Mouse (Mus musculus) kidney, adult 9 months (tissue): ENCODE results near the gene Sall2.
"Not testable (repeated sequence)": the region's sequence is repeated elsewhere in the genome, so short reads cannot be mapped to it uniquely, and the experiment has no call there.

Source experiments
- DNase-seq: peaks from one replicate; pipeline ENCODE4 v3.0.0; 2022

Gene Sall2

DNA sequence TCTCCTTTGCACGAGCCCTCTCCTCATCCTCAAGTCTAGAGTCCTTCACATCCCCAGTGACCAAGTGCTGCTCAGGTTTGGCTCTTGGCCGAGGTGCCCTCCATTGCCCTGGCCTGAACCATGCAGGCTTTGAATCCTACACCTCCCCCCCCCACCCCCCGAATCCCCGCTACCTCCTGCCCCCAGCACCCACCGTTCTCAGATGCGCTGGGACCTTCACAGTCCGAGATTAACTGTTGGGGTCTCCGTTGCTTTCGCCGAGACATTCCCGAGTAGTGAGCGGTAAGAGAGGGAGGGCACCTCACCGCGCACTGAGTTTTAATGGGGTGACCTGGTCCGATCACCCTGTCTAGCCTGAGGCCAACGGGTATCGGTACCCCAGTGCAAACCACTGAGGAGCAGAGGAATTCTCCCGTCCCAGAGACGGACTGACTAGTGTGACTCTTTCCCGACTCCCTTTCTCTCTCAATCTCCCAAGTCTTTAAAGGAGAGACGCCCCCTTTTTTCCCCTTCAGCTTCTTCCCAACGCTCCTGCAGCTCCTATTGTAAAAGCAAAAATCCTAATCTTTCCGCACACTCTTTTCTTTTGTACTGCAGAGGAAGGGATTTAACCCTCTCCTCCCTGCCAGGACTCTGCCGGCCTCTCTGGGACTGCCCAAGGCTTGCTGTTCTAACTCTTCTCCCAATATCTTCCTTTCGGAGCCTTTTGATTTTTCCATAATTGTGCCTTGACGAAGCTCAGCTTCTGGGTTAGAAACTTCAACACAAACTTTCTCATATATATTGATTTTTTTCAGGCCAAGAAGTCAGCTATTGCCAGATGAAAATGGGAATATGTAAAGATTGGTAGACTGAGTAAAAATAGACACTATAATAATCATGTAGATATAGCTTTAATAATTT, at the start of gene Sall2:
Sall2 (minus strand) TSS at position 853 of the 903 bp plus-strand sequence.
- DNase-seq = no peak

DNA sequence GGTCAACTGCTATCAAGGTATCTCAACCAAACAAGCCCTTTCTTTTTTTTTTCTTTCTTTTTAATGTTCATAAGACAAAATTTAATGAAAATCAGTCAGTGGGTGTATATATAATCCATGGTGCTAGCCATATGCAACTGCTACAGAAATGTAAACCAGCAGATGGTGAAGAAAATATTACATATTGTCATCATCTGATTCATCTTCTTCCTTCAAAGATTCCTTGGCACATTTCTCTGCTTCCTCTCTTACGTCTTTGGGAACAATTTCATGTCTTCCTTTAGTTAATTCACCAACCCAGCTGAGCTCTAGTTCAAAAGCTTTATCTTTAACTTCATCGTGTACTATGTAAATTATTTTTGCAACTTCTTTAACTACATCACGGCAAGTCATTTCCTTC, 40.2 kb upstream of the Sall2 start:
- DNase-seq = no peak

DNA sequence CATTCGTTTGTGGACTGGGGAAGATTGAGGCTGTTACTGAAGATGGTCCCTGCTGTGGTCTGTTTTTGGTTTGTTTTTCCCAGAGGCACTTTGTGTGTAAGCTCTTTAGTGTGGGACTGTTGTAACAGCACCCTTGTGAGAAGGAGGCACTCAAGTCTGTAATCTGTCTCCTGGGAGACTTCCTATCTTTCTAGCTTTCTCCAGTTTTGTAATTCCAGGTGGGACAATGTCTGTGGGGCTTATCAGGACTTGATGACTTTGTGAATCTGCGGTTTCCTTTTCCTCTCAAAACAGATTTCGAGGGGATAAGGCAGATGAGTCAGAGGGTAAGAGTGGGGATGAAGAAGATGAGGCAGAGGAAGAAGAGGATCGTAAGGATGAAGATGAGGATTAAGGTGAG, 27.7 kb upstream of the Sall2 start, which contains the start of gene Olfr1513:
Olfr1513 (minus strand) TSS at position 101 of the 400 bp plus-strand sequence.
- DNase-seq = no peak

DNA sequence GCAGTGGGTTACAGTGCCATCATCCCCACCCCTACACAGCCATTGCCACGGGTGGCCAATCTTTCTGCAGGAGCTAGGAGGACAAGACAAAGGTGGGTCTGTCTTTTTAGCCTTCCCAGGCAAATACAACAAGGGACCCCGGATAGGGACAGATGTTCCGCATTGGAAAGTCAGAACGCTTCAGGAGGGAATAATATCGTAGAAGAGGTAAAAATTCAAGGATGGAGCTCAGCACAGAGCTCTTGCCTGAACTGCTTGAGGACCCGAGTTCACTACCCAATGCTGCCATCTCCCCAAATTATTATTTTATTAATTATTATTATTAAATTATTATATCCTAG, 10.9 kb upstream of the Sall2 start:
- no peak for DNase-seq

GRCm38 (mm10) chr14:52338751-52339511, 10.4 kb upstream of the Sall2 start:
- peak; percentile 79 for DNase-seq

GRCm38 (mm10) chr14:52332171-52332570, 3.6 kb upstream of the Sall2 start:
- DNase-seq = no peak

GRCm38 (mm10) chr14:52331069-52331750, 2.6 kb upstream of the Sall2 start:
- no peak for DNase-seq

DNA sequence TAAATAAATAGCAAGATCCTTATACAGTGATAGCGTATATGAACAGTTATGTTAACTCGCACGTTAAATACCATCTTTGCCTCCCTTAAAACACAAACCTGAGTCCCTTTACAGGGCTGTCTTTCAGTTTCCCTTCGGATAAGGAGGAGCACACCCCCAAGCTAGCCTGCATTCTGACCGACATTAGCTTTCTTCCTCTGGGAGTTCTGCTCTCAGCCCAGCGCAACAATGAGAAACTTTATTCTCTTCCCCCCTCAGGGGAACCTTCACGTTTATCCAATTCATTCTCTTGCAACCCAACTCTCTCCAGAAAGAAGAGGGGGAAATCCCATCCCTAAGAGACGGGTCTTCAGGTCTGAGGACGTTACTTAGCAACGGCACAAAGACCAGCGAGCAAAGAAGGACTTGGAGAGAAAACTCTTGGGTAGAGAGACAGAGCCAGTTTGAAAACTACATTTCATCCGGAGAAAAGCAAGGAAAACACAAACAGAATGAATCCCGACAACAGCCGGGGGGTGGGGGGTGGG, 1.1 kb downstream of the Sall2 start:
- no peak for DNase-seq

- no peak for DNase-seq
Measured at GRCm38 (mm10) chr14:52325890-52326289, 2.7 kb downstream of the Sall2 start.

DNA sequence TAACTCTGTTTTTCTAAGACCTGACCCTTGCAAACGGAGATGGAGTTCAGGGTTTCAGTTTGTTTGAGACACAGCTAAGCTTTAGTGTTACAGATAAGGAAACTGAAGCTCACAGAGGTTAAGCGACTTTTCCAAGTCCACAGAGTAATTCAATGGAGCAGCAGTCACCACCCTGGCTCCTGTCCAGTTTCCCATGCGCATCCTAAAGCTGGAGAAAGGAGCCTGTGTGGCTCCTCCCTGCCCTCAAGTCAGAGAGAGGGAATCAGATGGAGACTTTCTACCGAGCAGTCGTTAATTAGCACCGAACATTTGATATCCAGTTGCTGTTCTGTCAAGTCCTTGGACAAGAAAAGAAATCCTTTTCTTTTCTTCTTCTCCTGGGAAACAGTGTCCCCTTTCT, 9.2 kb downstream of the Sall2 start:
- DNase-seq = no peak

- DNase-seq = peak; percentile 81
Measured at GRCm38 (mm10) chr14:52316441-52317225, 11.9 kb downstream of the Sall2 start.

- peak; percentile 67 for DNase-seq
Measured at GRCm38 (mm10) chr14:52315792-52316440, 12.6 kb downstream of the Sall2 start.

DNA sequence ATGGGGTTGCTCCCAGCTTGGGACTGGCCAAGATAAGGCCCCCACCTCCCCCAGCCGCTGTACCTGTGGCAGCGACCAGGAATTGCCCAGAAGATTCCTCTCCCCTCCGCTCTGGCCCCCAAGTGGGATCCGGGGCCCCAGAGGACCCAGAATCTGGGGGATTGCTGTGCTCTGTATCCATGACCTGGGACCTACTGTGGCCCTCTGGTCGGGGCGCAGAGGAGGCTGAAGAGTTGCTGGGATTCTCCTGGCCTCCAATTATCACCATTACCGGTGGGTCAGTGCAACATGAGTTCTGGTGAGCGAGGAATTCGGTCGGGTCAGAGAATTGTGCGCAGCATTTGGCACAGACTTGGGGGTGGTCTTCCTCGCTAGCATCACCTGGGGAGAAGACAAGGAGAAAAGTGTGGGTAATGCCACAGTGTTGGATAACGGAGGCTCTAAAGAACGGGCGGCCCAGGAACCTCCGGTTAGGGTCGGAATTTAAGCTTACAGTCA, 13.2 kb downstream of the Sall2 start:
- no peak for DNase-seq

GRCm38 (mm10) chr14:52314808-52315150, 13.8 kb downstream of the Sall2 start:
- DNase-seq = no peak

DNA sequence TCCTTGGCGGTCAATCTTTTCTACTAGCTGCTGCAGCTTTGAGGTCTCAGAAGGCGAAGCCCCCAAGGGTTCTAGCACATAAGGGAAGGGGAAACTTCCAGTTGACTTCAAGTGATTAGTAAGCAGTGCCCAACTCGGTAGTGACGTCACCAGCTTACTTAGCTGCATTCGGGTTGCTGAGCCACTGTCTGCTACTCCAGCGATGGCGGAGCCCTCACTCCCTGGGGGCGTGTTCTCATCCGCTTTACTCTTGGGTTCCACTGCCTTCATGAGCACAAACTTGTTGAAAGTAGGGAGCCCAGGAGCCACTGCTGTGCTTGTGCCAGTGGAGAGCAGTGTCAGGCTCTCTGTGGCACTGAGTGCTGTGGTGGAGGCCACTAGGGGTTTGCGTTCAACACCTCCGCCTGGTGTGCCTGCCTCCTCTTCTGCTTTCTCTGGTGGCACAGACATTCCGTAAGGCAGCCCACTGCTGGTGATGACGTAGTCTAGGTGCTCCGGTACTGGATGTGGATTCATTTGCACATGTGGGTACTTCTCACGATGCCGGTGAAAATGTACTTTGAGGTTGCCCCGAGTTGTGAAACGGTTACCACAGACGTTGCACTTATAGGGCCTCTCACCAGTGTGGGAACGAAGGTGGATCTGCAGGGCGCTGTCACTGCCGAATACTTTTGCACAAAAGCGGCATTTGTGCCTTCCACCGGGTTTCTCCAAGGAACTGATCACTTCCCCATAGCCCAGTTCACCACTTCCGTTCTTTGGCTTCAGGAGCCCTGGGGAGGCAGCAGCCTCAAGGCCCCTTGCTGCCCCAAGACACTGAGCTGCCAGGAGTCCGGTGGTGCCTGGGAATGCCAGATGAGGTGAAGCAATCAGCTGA, 14.4 kb downstream of the Sall2 start:
- DNase-seq = no peak

DNA sequence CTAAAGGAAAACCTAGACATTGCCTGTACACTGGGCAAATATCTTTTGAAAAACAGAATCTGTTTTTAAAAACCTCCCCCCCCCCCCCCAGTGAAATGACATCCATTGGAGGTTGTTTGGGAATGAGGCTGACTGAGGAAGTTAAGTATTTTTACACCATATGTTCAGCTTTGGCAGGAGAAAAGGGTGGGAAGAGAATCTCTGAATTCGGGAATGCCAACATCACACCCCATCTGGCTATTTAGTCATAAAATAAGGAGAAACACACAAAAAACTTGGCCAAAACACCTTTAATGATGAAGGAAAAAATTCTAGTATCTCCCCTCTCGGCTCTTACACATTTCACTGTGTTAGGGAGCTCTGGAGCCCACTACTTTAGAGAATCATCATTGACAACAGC, 17.7 kb downstream of the Sall2 start:
- DNase-seq = no peak

DNA sequence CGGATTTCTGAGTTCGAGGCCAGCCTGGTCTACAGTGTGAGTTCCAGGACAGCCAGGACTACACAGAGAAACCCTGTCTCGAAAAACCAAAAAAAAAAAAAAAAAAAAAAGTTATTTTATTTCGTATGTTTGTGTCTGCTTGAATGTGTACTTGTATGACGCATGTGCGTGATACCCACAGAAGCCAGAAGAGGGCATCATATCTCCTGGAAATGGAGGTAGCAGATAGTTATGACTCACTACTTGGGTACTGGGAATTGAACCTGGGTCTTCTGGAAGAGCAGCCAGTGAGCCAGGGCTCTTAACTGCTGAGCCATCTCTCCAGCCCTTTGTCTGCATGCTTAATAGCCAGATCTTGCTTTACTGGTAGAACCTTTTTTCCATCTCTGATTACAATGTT, 18.2 kb downstream of the Sall2 start:
- DNase-seq = not testable (repeated sequence)

DNA sequence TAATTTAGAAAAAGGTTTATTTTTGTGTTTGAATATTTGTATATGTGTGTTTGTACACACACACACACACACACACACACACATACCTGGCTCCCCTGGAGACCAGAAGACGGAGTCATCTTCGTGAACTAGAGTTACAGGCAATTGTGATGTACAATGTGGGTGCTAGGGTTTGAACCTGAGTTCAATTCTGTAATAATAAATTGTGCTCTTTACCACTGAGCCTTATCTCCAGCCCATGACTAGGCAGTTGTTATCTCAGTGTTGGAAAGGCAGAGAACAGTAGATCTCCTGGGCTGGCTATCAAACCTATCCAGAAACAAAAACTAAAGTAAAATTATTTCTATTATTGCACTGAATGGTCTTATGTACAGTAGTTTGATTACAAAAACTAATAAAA, 22.5 kb downstream of the Sall2 start:
- DNase-seq = no peak

DNA sequence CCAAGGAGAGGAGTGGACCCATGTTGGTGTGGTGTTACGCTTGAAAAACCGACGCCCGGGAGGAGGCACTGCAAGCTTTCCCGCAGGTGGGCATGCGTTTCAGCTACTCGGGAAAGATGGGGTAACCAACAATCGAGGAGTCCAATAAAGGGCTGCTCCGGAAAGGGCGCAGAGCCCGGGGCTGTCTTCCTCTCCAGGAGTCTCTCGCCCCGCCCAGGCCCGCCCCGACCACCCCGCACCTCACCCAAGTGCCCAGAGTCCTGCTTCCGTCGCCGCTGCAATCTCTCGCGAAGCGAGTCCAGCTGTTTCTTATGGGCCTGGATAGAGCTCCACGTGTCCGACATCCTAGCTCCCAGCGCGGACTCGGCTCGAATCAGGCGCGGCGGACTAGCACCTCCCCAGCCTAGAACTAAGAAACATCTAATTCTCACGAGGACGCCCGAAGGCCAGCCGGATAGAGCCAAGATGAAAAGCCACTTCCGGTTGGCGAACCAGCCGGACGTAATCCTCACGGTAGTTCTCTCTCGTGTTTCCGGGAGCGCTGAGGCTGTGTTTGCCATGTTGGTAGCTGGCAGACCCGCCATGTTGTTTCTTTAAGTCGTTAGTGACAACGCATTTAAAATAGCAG, 23.8 kb downstream of the Sall2 start, which contains the start of gene Mettl3:
Mettl3 (minus strand) TSS at position 485 of the 628 bp plus-strand sequence.
- peak; percentile 95 for DNase-seq

GRCm38 (mm10) chr14:52303517-52303916, 25.0 kb downstream of the Sall2 start:
- DNase-seq = not testable (repeated sequence)
